ENCODE assay signal across 23 mouse cellular contexts in the genomic region with DNA sequence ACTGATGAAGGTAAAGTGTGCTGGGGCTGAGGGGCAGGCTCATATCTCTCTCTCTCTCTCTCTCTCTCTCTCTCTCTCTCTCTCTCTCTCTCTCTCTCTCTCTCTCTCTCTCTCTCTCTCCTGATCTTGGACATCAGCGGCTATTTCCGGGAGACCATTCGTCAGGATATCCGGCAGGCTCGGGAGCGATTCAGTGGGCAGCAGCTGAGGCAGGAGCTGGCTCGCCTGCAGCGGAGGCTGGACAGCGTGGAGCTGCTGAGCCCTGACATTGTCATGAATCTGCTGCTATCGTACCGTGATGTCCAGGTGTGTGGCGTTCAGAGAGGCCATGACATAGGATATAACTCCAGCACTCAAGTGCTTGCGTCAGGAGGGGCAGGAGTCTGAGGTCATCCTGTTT. TPM values are rescaled to one million over a fixed set of nuclear protein-coding genes. Genes with fewer than 3 reads are reported as not detected.
DNase-seq lines count a peak whose midpoint lies in the region; ATAC-seq and TF ChIP-seq lines count a peak whose summit lies in the region.
"Had no signal": no experiment of that assay in that cellular context is flagged by ENCODE, and none has a peak within 500 bp of the region (broad histone marks: within the 10 kb centered on the region; RNA-seq: fewer than 3 reads in every experiment).

No protein-coding gene starts in this region.

- intact Hi-C loops in gastrocnemius, adult 2 months (cut with DNase I) = no loop called here
- intact Hi-C loops in gastrocnemius, postnatal 14 days (cut with DNase I; ENCODE audit: low total_unique reads) = no loop called here

- ATAC-seq in kidney, embryonic 15.5 days (replicated peaks; ENCODE audit: low FRiP score) = no peak
- ATAC-seq in G1E (ENCODE audit: extremely low read depth, insufficient number of reproducible peaks, low FRiP score, poor library complexity, severe bottlenecking) = no peak
- ATAC-seq in liver, embryonic 13.5 days (ENCODE audit: low read depth) = no peak
- ATAC-seq in midbrain, embryonic 15.5 days (replicated peaks) = no peak
- no peak for ATAC-seq in midbrain, embryonic 11.5 days (ENCODE audit: low FRiP score)
- ATAC-seq: activated CD4-positive, CD25-positive, alpha-beta regulatory T cell, adult 4 months; forebrain, embryonic 15.5 days had no signal

- TF ChIP-seq CTCF in gastrocnemius, adult 2 months (IDR thresholded peaks at IDR 0.05) = no peak
- TF ChIP-seq CTCF in G1E (IDR thresholded peaks at IDR 0.05; ENCODE audit: low read depth, low read length) = no peak

- H3K4me1 ChIP-seq in kidney, embryonic 15.5 days = peaks cover 37% of the 10 kb centered on the region
- H3K4me1 ChIP-seq in G1E (ENCODE audit: insufficient read depth, low read depth, low read length) = peaks cover 89% of the 10 kb centered on the region
- H3K4me1 ChIP-seq in liver, embryonic 13.5 days (replicated peaks) = peaks cover 98% of the 10 kb centered on the region
- H3K4me1 ChIP-seq in midbrain, embryonic 15.5 days = peaks cover 11% of the 10 kb centered on the region
- H3K4me1 ChIP-seq in midbrain, embryonic 11.5 days (ENCODE audit: control insufficient read depth, insufficient read depth, low read length) = peaks cover 7% of the 10 kb centered on the region

- 0 out of 2 replicates have a peak overlapping the region, but pooled peaks have one; percentile 20 for H3K4me2 ChIP-seq in kidney, embryonic 15.5 days
- no peak overlapping the region for H3K4me2 ChIP-seq in liver, embryonic 13.5 days
- no peak overlapping the region for H3K4me2 ChIP-seq in midbrain, embryonic 15.5 days
- no peak overlapping the region for H3K4me2 ChIP-seq in midbrain, embryonic 11.5 days
- H3K4me2 ChIP-seq: forebrain, embryonic 15.5 days; stomach, embryonic 15.5 days had no signal

- no peaks in the 10 kb centered on the region for H3K36me3 ChIP-seq in kidney, embryonic 15.5 days
- peaks cover 65% of the 10 kb centered on the region for H3K36me3 ChIP-seq in G1E (replicated peaks)
- no peaks in the 10 kb centered on the region for H3K36me3 ChIP-seq in liver, embryonic 13.5 days
- H3K36me3 ChIP-seq in midbrain, embryonic 15.5 days (replicated peaks) = no peaks in the 10 kb centered on the region
- no peaks in the 10 kb centered on the region for H3K36me3 ChIP-seq in midbrain, embryonic 11.5 days (ENCODE audit: control insufficient read depth, insufficient read depth, low read length)
- H3K36me3 ChIP-seq: forebrain, embryonic 15.5 days; midbrain, embryonic 10.5 days; stomach, embryonic 15.5 days had no signal

- H3K9me3 ChIP-seq in kidney, embryonic 15.5 days (replicated peaks) = no peaks in the 10 kb centered on the region
- no peaks in the 10 kb centered on the region for H3K9me3 ChIP-seq in G1E (replicated peaks)
- no peaks in the 10 kb centered on the region for H3K9me3 ChIP-seq in liver, embryonic 13.5 days (replicated peaks)
- H3K9me3 ChIP-seq in midbrain, embryonic 15.5 days = no peaks in the 10 kb centered on the region
- H3K9me3 ChIP-seq in midbrain, embryonic 11.5 days (ENCODE audit: control insufficient read depth, low read length) = no peaks in the 10 kb centered on the region
- H3K9me3 ChIP-seq: forebrain, embryonic 15.5 days; midbrain, embryonic 10.5 days; stomach, embryonic 15.5 days had no signal

- H3K27me3 ChIP-seq in kidney, embryonic 15.5 days = peaks cover 63% of the 10 kb centered on the region
- H3K27me3 ChIP-seq in G1E (ENCODE audit: insufficient read depth, low read length) = no peaks in the 10 kb centered on the region
- peaks cover 32% of the 10 kb centered on the region for H3K27me3 ChIP-seq in liver, embryonic 13.5 days
- peaks cover 73% of the 10 kb centered on the region for H3K27me3 ChIP-seq in midbrain, embryonic 15.5 days (replicated peaks)
- peaks cover 38% of the 10 kb centered on the region for H3K27me3 ChIP-seq in midbrain, embryonic 11.5 days (ENCODE audit: control insufficient read depth, insufficient read depth, low read length)

- no peak for DNase-seq in gastrocnemius, adult 2 months
- DNase-seq in gastrocnemius, postnatal 14 days = no peak
- no peak for DNase-seq in kidney, adult 8-10 months
- DNase-seq in G1E (ENCODE audit: low spot score) = no peak
- no peak for DNase-seq in liver, embryonic 13.5 days
- DNase-seq in midbrain, embryonic 11.5 days (ENCODE audit: low spot score, missing footprints) = no peak
- DNase-seq: cerebellum, postnatal 10 days; right cerebral cortex, adult 18-20 months; spleen, adult 18-20 months; thymus, postnatal 25 days had no signal

- 22% methylated on average over 13 of the region's 13 CpGs for WGBS in kidney, embryonic 15.5 days
- 56% methylated on average over 13 of the region's 13 CpGs for WGBS in liver, embryonic 13.5 days (ENCODE audit: insufficient replicate concordance)
- WGBS in midbrain, embryonic 15.5 days = 66% methylated on average over 13 of the region's 13 CpGs
- WGBS in midbrain, embryonic 11.5 days = 67% methylated on average over 13 of the region's 13 CpGs

- no peak overlapping the region for H3K9ac ChIP-seq in kidney, embryonic 15.5 days
- peak overlapping the region; percentile 4; the same call in 1 of the 2 replicates for H3K9ac ChIP-seq in liver, embryonic 13.5 days
- H3K9ac ChIP-seq in midbrain, embryonic 15.5 days = no peak overlapping the region
- H3K9ac ChIP-seq in midbrain, embryonic 11.5 days (ENCODE audit: low read length) = no peak overlapping the region
- H3K9ac ChIP-seq: forebrain, embryonic 15.5 days; liver, embryonic 14.5 days; stomach, embryonic 15.5 days had no signal

- peak overlapping the region; percentile 99 for H3K27ac ChIP-seq in gastrocnemius, adult 2 months
- no peak overlapping the region for H3K27ac ChIP-seq in kidney, embryonic 15.5 days
- H3K27ac ChIP-seq in liver, embryonic 13.5 days = peak overlapping the region; percentile 51
- H3K27ac ChIP-seq in midbrain, embryonic 15.5 days = no peak overlapping the region
- H3K27ac ChIP-seq in midbrain, embryonic 11.5 days (ENCODE audit: low read depth, low read length) = no peak overlapping the region
- H3K27ac ChIP-seq: forebrain, embryonic 15.5 days; liver, embryonic 14.5 days; midbrain, embryonic 10.5 days; stomach, embryonic 15.5 days had no signal

- H3K4me3 ChIP-seq in gastrocnemius, adult 2 months = peak overlapping the region; percentile 70
- no peak overlapping the region for H3K4me3 ChIP-seq in kidney, embryonic 15.5 days (replicated peaks)
- peak overlapping the region; percentile 61; the same call in 1 of the 2 replicates for H3K4me3 ChIP-seq in G1E (ENCODE audit: low read depth, low read length)
- H3K4me3 ChIP-seq in liver, embryonic 13.5 days (replicated peaks) = no peak overlapping the region
- no peak overlapping the region for H3K4me3 ChIP-seq in midbrain, embryonic 15.5 days
- no peak overlapping the region for H3K4me3 ChIP-seq in midbrain, embryonic 11.5 days (ENCODE audit: low read depth, low read length)
- H3K4me3 ChIP-seq: erythroblast, embryonic 14.5 days; forebrain, embryonic 15.5 days; midbrain, embryonic 10.5 days; myocyte; stomach, embryonic 15.5 days had no signal

RNA-seq across cellular contexts. Expression of gene Map3k6, which starts 2.9 kb away (rescaled TPM):
- 10 to 100 TPM; 10.5 to 15.0 TPM for total RNA-seq in gastrocnemius, adult 2 months (2021)
- total RNA-seq in gastrocnemius, postnatal 14 days (2021) = 10 to 100 TPM in 1 of 2 experiments, 1 to 10 TPM in 1; 4.0 to 15.3 TPM
- polyA plus RNA-seq in kidney, embryonic 15.5 days (2015; fragmentation: Nextera tagmentation; extraction: Ambion mirVana) = 4.0 and 4.3 TPM in 2 replicates
- total RNA-seq in G1E (2014; fragmentation: Nextera tagmentation) (20.9 and 28.4 TPM in 2 replicates), G1E (2017) (27.6 and 29.2 TPM in 2 replicates)
- 85.3 and 87.2 TPM in 2 replicates for polyA plus RNA-seq in G1E (2012)
- polyA plus RNA-seq in liver, embryonic 13.5 days (2015; fragmentation: Nextera tagmentation; extraction: Ambion mirVana) = 1.7 and 1.9 TPM in 2 replicates
- 1.6 and 2.0 TPM in 2 replicates for polyA plus RNA-seq in midbrain, embryonic 15.5 days (2015; fragmentation: Nextera tagmentation; extraction: Ambion mirVana)
- 1.3 and 2.0 TPM in 2 replicates for polyA plus RNA-seq in midbrain, embryonic 11.5 days (2014; fragmentation: Nextera tagmentation; extraction: Ambion mirVana)

RNA-seq across cellular contexts. Expression of gene Sytl1, which starts 19.4 kb away (rescaled TPM):
- not detected for total RNA-seq in gastrocnemius, adult 2 months (2021)
- total RNA-seq in gastrocnemius, postnatal 14 days (2021) = under 1 TPM; 0.49 to 0.62 TPM
- 0.96 and 1.8 TPM in 2 replicates for polyA plus RNA-seq in kidney, embryonic 15.5 days (2015; fragmentation: Nextera tagmentation; extraction: Ambion mirVana)
- total RNA-seq in G1E (2014; fragmentation: Nextera tagmentation) (1.2 and 2.5 TPM in 2 replicates), G1E (2017) (0.05 and 0.35 TPM in 2 replicates)
- 1.4 and 1.7 TPM in 2 replicates for polyA plus RNA-seq in G1E (2012)
- polyA plus RNA-seq in liver, embryonic 13.5 days (2015; fragmentation: Nextera tagmentation; extraction: Ambion mirVana) = 0.42 and 0.55 TPM in 2 replicates
- polyA plus RNA-seq in midbrain, embryonic 15.5 days (2015; fragmentation: Nextera tagmentation; extraction: Ambion mirVana) = 0.56 and 0.65 TPM in 2 replicates
- 0.37 and 0.83 TPM in 2 replicates for polyA plus RNA-seq in midbrain, embryonic 11.5 days (2014; fragmentation: Nextera tagmentation; extraction: Ambion mirVana)

RNA-seq across cellular contexts. Expression of gene Gpr3, which starts 31.2 kb away (rescaled TPM):
- total RNA-seq in gastrocnemius, adult 2 months (2021) = not detected
- not detected for total RNA-seq in gastrocnemius, postnatal 14 days (2021)
- 0.09 and 0.12 TPM in 2 replicates for polyA plus RNA-seq in kidney, embryonic 15.5 days (2015; fragmentation: Nextera tagmentation; extraction: Ambion mirVana)
- 0.58 TPM in 1 of 2 replicates, not detected in the other for total RNA-seq in G1E (2014; fragmentation: Nextera tagmentation)
- total RNA-seq in G1E (2017) = 0.06 and 0.16 TPM in 2 replicates
- 0.02 and 0.10 TPM in 2 replicates for polyA plus RNA-seq in G1E (2012)
- not detected in 2 replicates for polyA plus RNA-seq in liver, embryonic 13.5 days (2015; fragmentation: Nextera tagmentation; extraction: Ambion mirVana)
- polyA plus RNA-seq in midbrain, embryonic 15.5 days (2015; fragmentation: Nextera tagmentation; extraction: Ambion mirVana) = 1.3 and 2.0 TPM in 2 replicates
- polyA plus RNA-seq in midbrain, embryonic 11.5 days (2014; fragmentation: Nextera tagmentation; extraction: Ambion mirVana) = 0.10 and 0.55 TPM in 2 replicates
- total RNA-seq: gastrocnemius, adult 18-20 months; neutrophil, adult 5-6 weeks had no signal
- polyA plus RNA-seq: activated CD4-positive, CD25-positive, alpha-beta regulatory T cell, adult 4 months; erythroblast, embryonic 14.5 days; intestine, embryonic 14.5 days; liver, embryonic 14.5 days had no signal

RNA-seq across cellular contexts. Expression of gene Cd164l2, which starts 31.6 kb away (rescaled TPM):
- total RNA-seq in gastrocnemius, adult 2 months (2021) = under 1 TPM in 1 of 2 experiments, not detected in 1; 0.26 TPM
- total RNA-seq in gastrocnemius, postnatal 14 days (2021) = not detected
- polyA plus RNA-seq in kidney, embryonic 15.5 days (2015; fragmentation: Nextera tagmentation; extraction: Ambion mirVana) = 7.8 and 8.2 TPM in 2 replicates
- total RNA-seq in G1E (2014; fragmentation: Nextera tagmentation) (not detected in 2 replicates), G1E (2017) (not detected in 2 replicates)
- not detected in 2 replicates for polyA plus RNA-seq in G1E (2012)
- 0.20 TPM in 1 of 2 replicates, not detected in the other for polyA plus RNA-seq in liver, embryonic 13.5 days (2015; fragmentation: Nextera tagmentation; extraction: Ambion mirVana)
- polyA plus RNA-seq in midbrain, embryonic 15.5 days (2015; fragmentation: Nextera tagmentation; extraction: Ambion mirVana) = 3.0 and 5.0 TPM in 2 replicates
- polyA plus RNA-seq in midbrain, embryonic 11.5 days (2014; fragmentation: Nextera tagmentation; extraction: Ambion mirVana) = 0.23 and 0.47 TPM in 2 replicates
- total RNA-seq: CH12.LX; gastrocnemius, adult 18-20 months had no signal
- polyA plus RNA-seq: activated CD4-positive, CD25-positive, alpha-beta regulatory T cell, adult 4 months; erythroblast, embryonic 14.5 days had no signal

RNA-seq across cellular contexts. Expression of gene Tmem222, which starts 34.1 kb away (rescaled TPM):
- 10 to 100 TPM; 21.6 to 25.7 TPM for total RNA-seq in gastrocnemius, adult 2 months (2021)
- 10 to 100 TPM; 21.1 to 22.6 TPM for total RNA-seq in gastrocnemius, postnatal 14 days (2021)
- polyA plus RNA-seq in kidney, embryonic 15.5 days (2015; fragmentation: Nextera tagmentation; extraction: Ambion mirVana) = 77.3 and 85.7 TPM in 2 replicates
- total RNA-seq in G1E (2014; fragmentation: Nextera tagmentation) (33.5 and 34.3 TPM in 2 replicates), G1E (2017) (25.2 and 30.3 TPM in 2 replicates)
- 30.3 and 30.8 TPM in 2 replicates for polyA plus RNA-seq in G1E (2012)
- 38.9 and 41.0 TPM in 2 replicates for polyA plus RNA-seq in liver, embryonic 13.5 days (2015; fragmentation: Nextera tagmentation; extraction: Ambion mirVana)
- polyA plus RNA-seq in midbrain, embryonic 15.5 days (2015; fragmentation: Nextera tagmentation; extraction: Ambion mirVana) = 118 and 120 TPM in 2 replicates
- 71.2 and 82.0 TPM in 2 replicates for polyA plus RNA-seq in midbrain, embryonic 11.5 days (2014; fragmentation: Nextera tagmentation; extraction: Ambion mirVana)

Comparison
In these comparisons a context has a peak if more than half of its experiments do, and no peak if none do; other contexts are left out.
1. H3K27ac ChIP-seq: peak in gastrocnemius, adult 2 months (single experiment) and liver, embryonic 13.5 days (single experiment); none in kidney, embryonic 15.5 days (single experiment), midbrain, embryonic 15.5 days (single experiment) and midbrain, embryonic 11.5 days (single experiment).
2. H3K4me3 ChIP-seq: peak in gastrocnemius, adult 2 months (single experiment) and G1E (single experiment); none in kidney, embryonic 15.5 days (single experiment), liver, embryonic 13.5 days (single experiment), midbrain, embryonic 15.5 days (single experiment) and midbrain, embryonic 11.5 days (single experiment).
3. RNA of gene Map3k6, which starts 2.9 kb away (polyA plus RNA-seq): 85.3 to 87.2 TPM in G1E; 4.0 to 4.3 TPM in kidney, embryonic 15.5 days, 1.3 to 2.0 TPM in midbrain, embryonic 11.5 days, 1.6 to 2.0 TPM in midbrain, embryonic 15.5 days and 1.7 to 1.9 TPM in liver, embryonic 13.5 days; every median in the first group is over 10 times any median in the second.